Mouse (Mus musculus) lung, adult 18-20 months (tissue): ENCODE measurements around the gene Polr2m.
A peak's percentile ranks its signal among the peaks of the same experiment; 100 is the strongest.

Experiments used
- DNase-seq, 2 experiments: peaks; one replicate each; pipeline ENCODE4 v3.0.0; 2022; ENCODE audit warnings: mixed read lengths in 2 of 2

Polr2m gene

DNA sequence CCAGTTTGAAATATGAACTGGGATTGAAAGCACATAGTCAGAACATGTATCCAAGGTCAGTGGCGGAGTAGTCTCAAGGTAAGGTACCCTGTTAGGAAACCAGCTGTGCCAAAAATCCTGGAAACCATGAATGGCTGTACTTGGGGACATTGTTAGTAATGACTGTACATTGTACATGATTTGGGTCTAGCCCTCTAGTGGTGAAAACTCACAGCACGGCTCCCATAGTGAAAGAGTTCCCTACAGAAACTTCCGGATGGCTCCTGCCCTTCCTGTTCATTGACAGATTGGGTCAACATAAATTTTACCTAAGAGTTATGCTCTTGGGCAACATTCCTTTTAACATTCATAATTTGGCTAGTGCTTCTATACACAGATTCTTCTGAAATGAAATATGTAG is 19.6 kb downstream of the Polr2m start:
- peak; percentile 6 to 9 for DNase-seq

DNA sequence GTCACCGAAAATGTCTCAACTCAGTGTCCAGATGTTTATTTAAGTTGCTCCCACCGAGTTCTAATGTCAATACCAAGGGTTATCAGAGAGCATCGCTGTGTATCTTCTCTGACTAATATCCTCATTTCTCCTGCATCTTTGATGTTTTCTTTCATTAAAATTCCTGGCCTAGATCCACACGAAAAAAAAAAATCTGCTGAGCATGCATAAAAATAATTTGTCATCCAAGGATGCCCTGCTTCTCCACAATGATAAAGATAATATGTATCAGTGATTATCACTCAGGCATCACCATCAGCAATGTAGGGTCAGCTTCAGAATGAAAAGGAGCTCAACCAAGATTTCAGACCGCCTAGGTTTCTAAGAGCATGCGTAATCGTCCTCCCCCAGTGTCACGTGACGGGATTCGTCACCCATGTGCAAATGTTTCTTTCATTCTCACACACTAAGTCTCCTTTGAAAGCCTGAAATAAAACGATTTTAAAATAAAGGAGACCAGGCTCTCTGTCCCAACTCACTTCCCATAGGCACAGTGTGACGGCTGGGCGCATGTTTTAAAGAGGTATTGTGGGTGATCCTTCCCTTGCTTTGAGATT is 22.6 kb downstream of the Polr2m start:
- no peak for DNase-seq

DNA sequence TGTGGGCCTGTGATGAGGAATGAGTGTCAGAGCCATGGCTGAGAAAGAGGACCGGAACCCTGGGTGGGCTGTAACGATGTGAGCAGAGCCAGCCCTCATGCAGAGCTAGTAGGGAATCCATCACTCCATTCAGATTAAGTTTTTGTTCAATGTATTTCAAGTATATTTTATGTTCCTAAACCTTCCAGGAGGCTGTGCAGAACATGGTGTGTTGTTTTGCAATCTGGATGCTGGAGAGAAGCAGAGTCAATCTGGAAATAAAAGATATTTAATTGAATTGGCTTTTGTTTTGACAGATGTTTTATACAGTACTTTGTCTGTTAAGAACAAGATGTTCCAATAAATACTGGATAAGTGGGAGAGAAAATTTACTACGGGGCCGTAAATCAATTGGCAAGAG is 29.0 kb downstream of the Polr2m start:
- DNase-seq = no peak

DNA sequence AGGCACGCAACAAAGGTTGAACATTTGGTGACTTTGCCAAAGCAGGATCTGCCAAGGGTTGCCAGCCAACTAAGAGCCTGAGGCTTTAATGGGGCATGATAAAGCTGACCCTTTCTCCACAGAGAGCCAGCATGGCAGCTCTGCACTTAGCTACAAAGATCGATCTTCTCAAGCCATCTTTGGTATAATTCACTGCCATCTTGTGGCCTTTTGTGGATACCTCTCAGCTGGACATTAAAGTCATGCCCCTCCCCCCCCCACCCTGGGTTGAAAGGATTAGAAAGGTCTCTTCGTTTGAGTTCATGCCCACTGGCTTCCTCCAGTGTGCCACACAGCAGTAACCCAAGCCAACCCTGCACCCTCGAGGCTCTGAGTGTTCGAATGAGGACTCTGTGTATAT is 31.8 kb downstream of the Polr2m start:
- no peak for DNase-seq

DNA sequence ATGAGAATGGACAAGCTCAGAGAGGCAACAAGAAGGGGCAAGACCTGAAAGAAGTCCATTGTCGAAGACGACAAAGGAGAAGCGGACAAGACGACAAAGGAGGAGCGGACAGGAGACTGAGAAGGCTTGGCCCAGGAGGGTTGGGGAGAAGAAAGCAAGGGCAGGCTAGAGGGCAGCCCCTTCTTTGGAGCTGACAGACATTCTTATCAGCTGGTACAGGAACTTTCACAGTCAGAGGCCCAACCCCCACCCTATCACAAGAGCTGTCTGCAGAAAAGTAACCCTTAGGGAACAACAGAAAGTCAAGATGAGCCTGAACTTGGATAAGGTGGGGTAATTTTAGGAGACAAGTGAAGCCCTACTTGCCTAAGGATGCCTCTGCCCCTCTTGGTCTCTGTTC is 32.4 kb downstream of the Polr2m start:
- DNase-seq = no peak

DNA sequence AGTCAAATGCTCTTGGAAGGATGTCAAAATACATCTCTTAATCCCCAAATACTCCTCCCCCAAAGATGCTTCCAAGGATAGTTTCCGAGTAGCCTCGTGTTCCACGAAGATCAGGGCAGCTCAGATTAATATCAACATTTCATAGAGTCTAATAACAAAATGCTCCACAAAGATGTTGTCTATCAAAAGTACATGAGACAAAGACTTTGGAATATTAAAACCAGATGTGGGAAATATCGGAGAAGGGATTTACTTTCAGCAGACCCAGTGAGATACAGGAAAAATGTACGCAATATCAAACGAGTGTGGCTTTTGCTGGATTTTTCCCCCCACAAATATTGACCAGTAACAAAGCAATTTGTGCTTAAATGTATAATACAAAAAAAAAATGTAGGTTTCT is 35.1 kb downstream of the Polr2m start:
- DNase-seq = no peak

DNA sequence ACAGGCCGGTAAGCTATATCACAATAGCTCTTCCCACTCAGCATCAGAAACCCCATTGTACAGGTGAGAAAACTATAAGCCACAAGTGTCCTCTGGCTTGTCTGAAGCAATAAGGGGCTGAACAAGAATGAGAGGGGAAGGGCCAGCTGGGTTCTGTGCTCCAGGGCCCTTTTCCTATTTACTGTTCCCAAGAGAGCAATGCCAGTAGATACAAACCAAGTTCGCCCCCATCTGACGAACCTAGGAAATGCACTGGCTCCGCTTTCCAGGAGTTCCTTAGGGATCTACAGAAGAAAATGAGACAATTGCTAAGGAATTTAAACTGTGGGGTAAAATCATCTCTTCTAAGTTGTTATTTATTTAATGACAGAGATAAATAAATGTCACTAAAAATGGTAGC is 38.2 kb downstream of the Polr2m start:
- DNase-seq = peak; percentile 30 to 50

DNA sequence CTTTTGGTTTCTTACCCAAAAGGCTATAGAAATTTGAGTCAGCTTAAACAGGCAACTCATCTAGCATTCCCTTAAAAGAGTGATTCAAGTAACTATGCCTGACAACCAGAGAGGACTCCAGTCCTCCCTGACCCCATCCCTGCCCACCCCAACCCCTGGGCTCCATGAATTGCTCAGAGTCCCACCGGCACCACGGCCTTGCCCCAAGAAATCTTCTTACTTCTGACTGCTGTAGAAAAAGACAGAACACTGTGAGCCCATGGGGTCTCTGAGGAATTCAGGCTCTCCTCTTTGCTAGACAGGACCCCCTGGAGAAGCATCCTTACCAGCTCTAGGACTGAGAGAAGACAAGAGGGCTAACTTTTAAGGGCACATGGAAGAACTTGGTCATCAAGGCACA is 40.4 kb downstream of the Polr2m start:
- DNase-seq = no peak

DNA sequence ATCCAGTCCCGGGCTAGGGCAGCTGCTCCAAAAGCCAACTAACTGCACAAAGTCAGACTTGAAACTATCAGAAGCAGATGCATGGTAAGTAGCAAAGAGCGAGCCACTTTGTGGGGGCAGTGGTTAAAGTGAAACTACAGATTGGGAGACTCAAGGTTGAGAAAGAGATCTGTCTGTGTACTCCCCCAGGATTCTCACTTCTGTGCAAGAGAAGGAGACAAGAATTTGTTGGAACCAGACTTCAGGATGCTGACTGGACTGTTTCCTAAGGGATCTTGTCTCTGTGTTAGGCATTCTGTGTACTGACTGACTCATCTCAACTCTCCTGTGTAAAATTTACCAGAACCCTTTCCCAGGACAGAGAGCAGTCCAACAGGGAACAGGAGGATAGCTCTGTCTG is 47.6 kb downstream of the Polr2m start:
- DNase-seq = no peak
